Mouse (Mus musculus) limb, embryonic 13.5 days (tissue): Measurements from ENCODE around the gene Calr4. TPM values are rescaled to one million over a fixed set of nuclear protein-coding genes. Genes with fewer than 3 reads are reported as not detected.
A peak's percentile ranks its signal among the peaks of the same experiment; 100 is the strongest.

Experiments
- ATAC-seq: fragments of 200-750 bp; cut with Nextera tagmentation; 2 replicates; pipeline ENCODE4 v1.8.0; 2017; ENCODE audit warnings: low read depth, moderate number of reproducible peaks, moderate TSS enrichment; ENCODE audit not compliant: low FRiP score
- H3K27ac ChIP-seq: fragments of 300-500 bp; sonication (generic); 2 replicates; pipeline ENCODE4 v1.5.1; 2015; ENCODE audit warnings: inconsistent platforms, mild to moderate bottlenecking, moderate library complexity
- H3K27me3 ChIP-seq: fragments of 300-500 bp; sonication (generic); 2 replicates; pipeline ENCODE4 v1.6.1; 2015; ENCODE audit warnings: mild to moderate bottlenecking, inconsistent platforms
- H3K36me3 ChIP-seq: fragments of 300-500 bp; sonication (generic); 2 replicates; pipeline ENCODE4 v1.6.1; 2015; ENCODE audit warnings: inconsistent platforms, mild to moderate bottlenecking, moderate library complexity
- H3K4me1 ChIP-seq: fragments of 300-500 bp; sonication (generic); 2 replicates; pipeline ENCODE4 v1.6.1; 2015; ENCODE audit warnings: inconsistent platforms
- H3K4me2 ChIP-seq: fragments of 300-500 bp; sonication (generic); replicated peaks from 2 replicates; pipeline ENCODE4 v1.6.1; 2015; ENCODE audit warnings: inconsistent platforms, mild to moderate bottlenecking, moderate library complexity
- H3K4me3 ChIP-seq: fragments of 300-500 bp; sonication (generic); 2 replicates; pipeline ENCODE4 v1.5.1; 2015; ENCODE audit warnings: moderate library complexity, mild to moderate bottlenecking, inconsistent platforms
- H3K9ac ChIP-seq: fragments of 300-500 bp; sonication (generic); 2 replicates; pipeline ENCODE4 v1.6.1; 2015; ENCODE audit warnings: mild to moderate bottlenecking, inconsistent platforms
- H3K9me3 ChIP-seq: fragments of 300-500 bp; sonication (generic); 2 replicates; pipeline ENCODE4 v1.6.1; 2016; ENCODE audit warnings: inconsistent platforms
- WGBS: fragments of 180-500 bp; shearing (Covaris S2); methylation state at CpG from one replicate; pipeline ENCODE4 v1.1.7; 2015; 5-methylcytosine and 5-hydroxymethylcytosine counted together
- polyA plus RNA-seq: library from polyadenylated mRNA; unstranded; fragments of >200 nt; fragmentation: Nextera tagmentation; extraction: Ambion mirVana; gene quantifications from 2 replicates; pipeline ENCODE4 v1.2.1, GENCODE M21; 2015

Calr4 gene
- polyA plus RNA-seq, 1 experiment from 2014 or later = not detected

GRCm38 (mm10) chr4:109238428-109239268 is 4.4 kb downstream of the Calr4 start:
- WGBS = 73% methylated on average over 24 of the region's 24 CpGs
- peak; percentile 36; the same call in 1 of the 2 replicates for ATAC-seq
- Histone ChIP-seq H3K27ac (no peak overlapping the region), H3K27me3 (no peaks in the 10 kb centered on the region), H3K9me3 (no peaks in the 10 kb centered on the region), H3K36me3 (no peaks in the 10 kb centered on the region), H3K4me1 (peaks cover 21% of the 10 kb centered on the region), H3K4me3 (no peak overlapping the region), H3K9ac (no peak overlapping the region), H3K4me2 (no peak overlapping the region)

DNA sequence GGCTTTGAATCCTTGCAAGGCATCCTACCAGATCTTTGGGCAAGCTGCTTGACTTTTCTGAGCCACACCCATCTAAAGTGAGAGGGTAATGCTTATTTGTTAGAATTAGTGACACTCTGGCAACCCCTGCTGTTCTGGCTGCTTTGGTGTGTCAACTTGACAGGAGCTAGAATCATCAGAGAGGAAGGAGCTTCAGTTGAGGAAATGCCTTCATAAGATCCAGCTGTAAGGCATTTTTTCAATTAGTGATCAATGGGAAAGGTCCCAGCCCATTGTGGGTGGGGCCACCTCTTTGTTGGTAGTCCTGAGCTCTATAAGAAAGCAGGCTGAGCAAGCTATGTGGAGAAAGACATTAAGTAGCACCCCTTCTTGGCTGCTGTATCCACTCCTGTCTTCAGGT is 6.9 kb downstream of the Calr4 start:
- no peak overlapping the region for H3K9ac ChIP-seq
- H3K36me3 ChIP-seq = no peaks in the 10 kb centered on the region
- no peak overlapping the region for H3K4me3 ChIP-seq
- peaks cover 21% of the 10 kb centered on the region for H3K4me1 ChIP-seq
- ATAC-seq = no peak
- H3K9me3 ChIP-seq = no peaks in the 10 kb centered on the region
- H3K27ac ChIP-seq = 0 out of 2 replicates have a peak overlapping the region, but pooled peaks have one; percentile 34
- H3K27me3 ChIP-seq = no peaks in the 10 kb centered on the region
- H3K4me2 ChIP-seq = no peak overlapping the region

GRCm38 (mm10) chr4:109241934-109242333 is 7.6 kb downstream of the Calr4 start:
- no peak overlapping the region for H3K4me3 ChIP-seq
- H3K27me3 ChIP-seq = no peaks in the 10 kb centered on the region
- no peak for ATAC-seq
- no peaks in the 10 kb centered on the region for H3K9me3 ChIP-seq
- H3K4me2 ChIP-seq = no peak overlapping the region
- no peaks in the 10 kb centered on the region for H3K36me3 ChIP-seq
- WGBS = 51% methylated on average over 4 of the region's 4 CpGs
- no peak overlapping the region for H3K9ac ChIP-seq
- peaks cover 15% of the 10 kb centered on the region; the same call in 1 of the 2 replicates for H3K4me1 ChIP-seq
- 0 out of 2 replicates have a peak overlapping the region, but pooled peaks have one; percentile 34 for H3K27ac ChIP-seq

DNA sequence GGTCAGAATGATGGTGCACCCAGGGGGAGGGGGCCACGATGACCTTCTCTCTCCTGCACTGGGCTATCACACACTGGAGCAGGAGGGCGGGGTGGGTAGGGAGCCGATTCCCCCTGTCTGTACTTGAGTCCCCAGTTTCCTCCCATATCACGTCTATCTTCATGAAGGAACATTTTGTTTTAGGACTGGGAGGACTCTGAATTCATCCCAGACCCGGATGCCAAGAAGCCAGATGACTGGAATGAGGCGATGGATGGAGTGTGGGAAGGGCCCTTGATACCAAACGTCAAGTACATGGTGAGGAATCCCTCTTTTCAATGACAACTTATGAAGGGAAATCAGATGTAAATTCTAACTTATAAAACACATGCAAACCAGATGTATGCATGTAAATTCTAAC is 10.2 kb downstream of the Calr4 start:
- no peak overlapping the region for H3K4me3 ChIP-seq
- no peak overlapping the region for H3K9ac ChIP-seq
- H3K36me3 ChIP-seq = no peaks in the 10 kb centered on the region
- no peaks in the 10 kb centered on the region for H3K9me3 ChIP-seq
- H3K4me2 ChIP-seq = no peak overlapping the region
- ATAC-seq = no peak
- peaks cover 10% of the 10 kb centered on the region; the same call in 1 of the 2 replicates for H3K4me1 ChIP-seq
- WGBS = 84% methylated on average over 7 of the region's 7 CpGs
- H3K27ac ChIP-seq = no peak overlapping the region
- H3K27me3 ChIP-seq = no peaks in the 10 kb centered on the region

- no peaks in the 10 kb centered on the region for H3K9me3 ChIP-seq
- H3K4me3 ChIP-seq = no peak overlapping the region
- no peak overlapping the region for H3K4me2 ChIP-seq
- H3K4me1 ChIP-seq = peaks cover 10% of the 10 kb centered on the region; the same call in 1 of the 2 replicates
- ATAC-seq = no peak
- H3K9ac ChIP-seq = no peak overlapping the region
- 78% methylated on average over 6 of the region's 6 CpGs for WGBS
- H3K27ac ChIP-seq = no peak overlapping the region
- H3K27me3 ChIP-seq = no peaks in the 10 kb centered on the region
- H3K36me3 ChIP-seq = no peaks in the 10 kb centered on the region
Measured at GRCm38 (mm10) chr4:109245016-109245620, 10.8 kb downstream of the Calr4 start.

- Histone ChIP-seq H3K27me3 (no peaks in the 10 kb centered on the region), H3K9me3 (no peaks in the 10 kb centered on the region), H3K36me3 (no peaks in the 10 kb centered on the region), H3K27ac (no peak overlapping the region), H3K4me2 (no peak overlapping the region), H3K4me1 (no peaks in the 10 kb centered on the region), H3K9ac (no peak overlapping the region), H3K4me3 (no peak overlapping the region)
- no peak for ATAC-seq
- 44% methylated on average over 3 of the region's 3 CpGs for WGBS
Measured at GRCm38 (mm10) chr4:109251605-109252004, 17.3 kb downstream of the Calr4 start.

DNA sequence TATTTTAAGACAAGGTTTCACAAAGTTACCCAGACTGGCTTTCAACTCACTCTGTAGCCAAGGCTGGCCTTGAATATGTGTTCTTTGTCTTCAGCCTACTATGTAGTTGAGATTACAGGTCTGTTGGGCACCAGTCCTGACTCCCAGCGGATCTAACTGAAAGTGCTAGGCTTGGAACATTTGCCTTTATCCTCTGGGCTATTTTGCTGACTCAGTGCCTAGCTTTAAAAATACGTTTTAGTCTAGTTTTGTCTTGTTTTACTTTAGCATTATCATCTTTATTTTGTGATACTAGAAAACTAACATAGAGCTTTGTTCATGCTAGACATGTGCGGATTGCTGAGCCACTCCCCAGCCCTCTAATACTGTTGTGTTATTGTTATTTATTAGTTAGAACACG is 17.9 kb downstream of the Calr4 start:
- Histone ChIP-seq H3K9ac (no peak overlapping the region), H3K4me1 (no peaks in the 10 kb centered on the region), H3K36me3 (no peaks in the 10 kb centered on the region), H3K27me3 (no peaks in the 10 kb centered on the region), H3K9me3 (no peaks in the 10 kb centered on the region), H3K4me2 (no peak overlapping the region), H3K27ac (no peak overlapping the region), H3K4me3 (no peak overlapping the region)
- no peak for ATAC-seq
- WGBS = 79% methylated on average over 4 of the region's 4 CpGs

DNA sequence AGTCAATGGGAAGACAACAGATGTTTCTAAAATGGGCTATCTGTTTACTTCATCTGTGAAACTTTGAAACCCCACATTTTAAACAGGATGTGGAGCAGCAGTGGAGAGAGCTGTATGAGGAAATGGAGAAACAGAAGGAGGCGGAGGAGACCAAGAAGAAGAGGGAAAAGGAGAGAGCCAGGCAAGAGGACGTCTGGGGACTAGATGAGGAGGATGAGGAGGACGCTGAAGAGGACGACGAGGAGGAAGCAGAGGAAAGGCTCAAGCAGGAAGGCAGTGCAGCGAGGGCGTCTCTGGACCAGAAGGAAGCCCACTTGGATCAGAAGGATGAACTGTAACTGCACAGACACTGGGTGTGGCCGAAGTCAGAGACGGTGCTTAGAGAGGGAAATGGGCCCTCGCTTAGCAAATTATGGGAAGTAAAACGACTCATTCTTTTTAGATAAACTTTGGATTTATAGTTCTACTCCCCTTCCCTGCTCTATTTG is 19.4 kb downstream of the Calr4 start:
- no peak overlapping the region for H3K27ac ChIP-seq
- no peak overlapping the region for H3K4me3 ChIP-seq
- H3K9ac ChIP-seq = no peak overlapping the region
- H3K27me3 ChIP-seq = no peaks in the 10 kb centered on the region
- no peak overlapping the region for H3K4me2 ChIP-seq
- no peaks in the 10 kb centered on the region for H3K4me1 ChIP-seq
- ATAC-seq = no peak
- WGBS = 70% methylated on average over 11 of the region's 11 CpGs
- no peaks in the 10 kb centered on the region for H3K9me3 ChIP-seq
- H3K36me3 ChIP-seq = no peaks in the 10 kb centered on the region

GRCm38 (mm10) chr4:109254511-109254910 is 20.2 kb downstream of the Calr4 start:
- ATAC-seq = no peak
- Histone ChIP-seq H3K27ac (no peak overlapping the region), H3K4me1 (no peaks in the 10 kb centered on the region), H3K9ac (no peak overlapping the region), H3K9me3 (no peaks in the 10 kb centered on the region), H3K4me2 (no peak overlapping the region), H3K27me3 (no peaks in the 10 kb centered on the region), H3K36me3 (no peaks in the 10 kb centered on the region), H3K4me3 (no peak overlapping the region)
- WGBS = 87% methylated on average over 5 of the region's 5 CpGs

GRCm38 (mm10) chr4:109255321-109255720 is 21.0 kb downstream of the Calr4 start:
- Histone ChIP-seq H3K4me2 (no peak overlapping the region), H3K9me3 (no peaks in the 10 kb centered on the region), H3K4me3 (no peak overlapping the region), H3K4me1 (no peaks in the 10 kb centered on the region), H3K36me3 (no peaks in the 10 kb centered on the region), H3K27ac (no peak overlapping the region), H3K9ac (no peak overlapping the region), H3K27me3 (no peaks in the 10 kb centered on the region)
- 81% methylated on average over 2 of the region's 2 CpGs for WGBS
- ATAC-seq = no peak

DNA sequence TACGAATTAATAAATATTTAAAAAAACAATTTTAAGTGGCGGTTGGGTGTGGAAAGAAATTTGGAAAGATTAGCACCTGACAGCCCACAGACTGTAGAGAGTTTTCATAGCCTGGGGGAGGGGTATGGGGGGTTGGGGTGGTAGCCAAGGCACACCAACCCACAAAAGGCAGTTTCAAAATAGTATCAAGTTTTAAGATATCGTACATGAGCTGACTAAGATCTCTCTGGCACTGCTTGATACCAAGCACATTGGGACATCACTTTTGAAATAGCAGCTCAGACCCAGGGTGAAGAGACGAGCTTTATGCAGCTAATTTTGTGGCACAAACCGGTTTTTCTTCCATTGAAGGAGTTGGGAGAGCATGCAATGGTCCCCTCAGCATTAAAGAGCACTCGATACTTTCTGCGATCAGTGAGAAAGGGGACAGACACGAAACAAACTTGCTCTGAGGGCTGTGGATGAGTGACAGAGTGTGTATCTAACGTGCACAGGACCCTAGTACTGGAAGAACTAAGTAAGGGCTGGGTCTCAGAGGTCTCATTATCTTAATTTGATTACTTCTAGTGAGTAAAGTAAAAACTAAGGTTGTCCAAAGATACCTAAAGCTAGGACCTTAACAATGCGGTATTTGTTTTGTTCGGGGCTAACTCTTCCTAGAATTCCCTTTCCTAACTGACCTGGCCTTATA is 21.6 kb downstream of the Calr4 start:
- WGBS = 80% methylated on average over 11 of the region's 11 CpGs
- H3K9me3 ChIP-seq = no peaks in the 10 kb centered on the region
- no peak overlapping the region for H3K4me3 ChIP-seq
- no peaks in the 10 kb centered on the region for H3K36me3 ChIP-seq
- no peak for ATAC-seq
- no peak overlapping the region for H3K9ac ChIP-seq
- no peak overlapping the region for H3K27ac ChIP-seq
- no peaks in the 10 kb centered on the region for H3K27me3 ChIP-seq
- no peaks in the 10 kb centered on the region for H3K4me1 ChIP-seq
- H3K4me2 ChIP-seq = no peak overlapping the region

- H3K9ac ChIP-seq = no peak overlapping the region
- no peaks in the 10 kb centered on the region for H3K4me1 ChIP-seq
- H3K4me3 ChIP-seq = no peak overlapping the region
- H3K9me3 ChIP-seq = no peaks in the 10 kb centered on the region
- WGBS = 88% methylated on average over 6 of the region's 6 CpGs
- ATAC-seq = no peak
- H3K36me3 ChIP-seq = no peaks in the 10 kb centered on the region
- no peak overlapping the region for H3K27ac ChIP-seq
- no peaks in the 10 kb centered on the region for H3K27me3 ChIP-seq
- H3K4me2 ChIP-seq = no peak overlapping the region
Measured at GRCm38 (mm10) chr4:109256791-109257190, 22.5 kb downstream of the Calr4 start.
